Mouse (Mus musculus) forebrain, embryonic 15.5 days (tissue): ENCODE results near the gene Hist1h2ad. TPM values are rescaled to one million over a fixed set of nuclear protein-coding genes. Genes with fewer than 3 reads are reported as not detected.
"Not testable (repeated sequence)": the region's sequence is repeated elsewhere in the genome, so short reads cannot be mapped to it uniquely, and the experiment has no call there.

Experiments
- ATAC-seq: fragments of 200-750 bp; cut with Nextera tagmentation; replicated peaks from 2 replicates; pipeline ENCODE4 v1.8.0; 2017; ENCODE audit warnings: mild to moderate bottlenecking, moderate TSS enrichment, moderate library complexity
- H3K27ac ChIP-seq: fragments of 300-500 bp; sonication (generic); replicated peaks from 2 replicates; pipeline ENCODE4 v1.5.1; 2015; ENCODE audit warnings: mild to moderate bottlenecking, inconsistent platforms
- H3K27me3 ChIP-seq: fragments of 300-500 bp; sonication (generic); 2 replicates; pipeline ENCODE4 v1.6.1; 2015; ENCODE audit warnings: inconsistent platforms
- H3K36me3 ChIP-seq: fragments of 300-500 bp; sonication (generic); 2 replicates; pipeline ENCODE4 v1.6.1; 2015; ENCODE audit warnings: mild to moderate bottlenecking, inconsistent platforms
- H3K4me1 ChIP-seq: fragments of 300-500 bp; sonication (generic); 2 replicates; pipeline ENCODE4 v1.6.1; 2015; ENCODE audit warnings: inconsistent platforms
- H3K4me2 ChIP-seq: fragments of 300-500 bp; sonication (generic); replicated peaks from 2 replicates; pipeline ENCODE4 v1.6.1; 2015; ENCODE audit warnings: mild to moderate bottlenecking, inconsistent platforms
- H3K4me3 ChIP-seq: fragments of 300-500 bp; sonication (generic); 2 replicates; pipeline ENCODE4 v1.5.1; 2015; ENCODE audit warnings: mild to moderate bottlenecking, inconsistent platforms
- H3K9ac ChIP-seq: fragments of 300-500 bp; sonication (generic); replicated peaks from 2 replicates; pipeline ENCODE4 v1.6.1; 2015; ENCODE audit warnings: mild to moderate bottlenecking, inconsistent platforms
- H3K9me3 ChIP-seq: fragments of 300-500 bp; sonication (generic); 2 replicates; pipeline ENCODE4 v1.6.1; 2016; ENCODE audit warnings: inconsistent platforms
- WGBS: fragments of 180-500 bp; shearing (Covaris S2); methylation state at CpG from one replicate; pipeline ENCODE4 v1.1.7; 2015; ENCODE audit warnings: mixed read lengths; 5-methylcytosine and 5-hydroxymethylcytosine counted together
- polyA plus RNA-seq: library from polyadenylated mRNA; unstranded; fragments of >200 nt; fragmentation: Nextera tagmentation; extraction: Ambion mirVana; gene quantifications from 2 replicates; pipeline ENCODE4 v1.2.1, GENCODE M21; 2015

Gene Hist1h2ad
- polyA plus RNA-seq, 1 experiment from 2014 or later = 2.0 TPM

DNA sequence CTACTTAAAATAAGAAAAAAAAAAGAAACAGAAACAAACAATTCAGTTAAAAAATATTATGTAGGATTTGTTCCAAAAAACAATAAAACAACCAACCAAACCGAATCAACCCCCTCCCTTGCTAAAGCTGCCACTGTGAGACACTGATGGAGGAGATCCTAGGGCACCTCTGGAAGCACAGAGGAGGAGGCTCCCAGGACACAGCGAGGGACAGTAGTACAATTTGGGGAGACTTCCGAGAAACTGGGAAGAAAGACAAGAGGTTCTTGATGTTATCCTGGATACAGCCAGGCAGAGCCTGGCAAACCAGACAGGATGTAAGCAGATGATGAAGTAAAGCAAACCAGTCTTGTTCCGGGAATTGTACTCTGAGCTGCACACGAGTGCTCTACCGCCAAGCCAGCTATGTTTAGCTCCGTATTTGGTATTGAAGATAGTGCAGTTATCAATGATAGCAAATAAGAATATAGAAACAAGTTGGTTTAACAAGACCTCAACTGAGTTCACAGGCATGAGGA, 29.1 kb downstream of the Hist1h2ad start:
- Histone ChIP-seq H3K9ac (no peak overlapping the region), H3K27ac (no peak overlapping the region), H3K27me3 (no peaks in the 10 kb centered on the region), H3K9me3 (no peaks in the 10 kb centered on the region), H3K4me2 (no peak overlapping the region), H3K4me3 (no peak overlapping the region), H3K4me1 (no peaks in the 10 kb centered on the region), H3K36me3 (no peaks in the 10 kb centered on the region)
- no peak for ATAC-seq
- 91% methylated on average over 7 of the region's 7 CpGs for WGBS

GRCm38 (mm10) chr13:23604452-23604851, 30.3 kb downstream of the Hist1h2ad start:
- no peak overlapping the region for H3K27ac ChIP-seq
- WGBS = 92% methylated on average over 3 of the region's 3 CpGs
- no peak overlapping the region for H3K4me2 ChIP-seq
- no peak for ATAC-seq
- no peak overlapping the region for H3K9ac ChIP-seq
- H3K27me3 ChIP-seq = no peaks in the 10 kb centered on the region
- no peaks in the 10 kb centered on the region for H3K36me3 ChIP-seq
- H3K4me1 ChIP-seq = no peaks in the 10 kb centered on the region
- H3K4me3 ChIP-seq = no peak overlapping the region
- no peaks in the 10 kb centered on the region for H3K9me3 ChIP-seq

GRCm38 (mm10) chr13:23605052-23605451, 30.9 kb downstream of the Hist1h2ad start:
- Histone ChIP-seq H3K27me3 (no peaks in the 10 kb centered on the region), H3K4me2 (no peak overlapping the region), H3K36me3 (no peaks in the 10 kb centered on the region), H3K4me3 (no peak overlapping the region), H3K9ac (no peak overlapping the region), H3K27ac (no peak overlapping the region), H3K4me1 (no peaks in the 10 kb centered on the region), H3K9me3 (no peaks in the 10 kb centered on the region)
- no peak for ATAC-seq
- whole genome bisulfite sequencing = 89% methylated on average over 3 of the region's 3 CpGs

DNA sequence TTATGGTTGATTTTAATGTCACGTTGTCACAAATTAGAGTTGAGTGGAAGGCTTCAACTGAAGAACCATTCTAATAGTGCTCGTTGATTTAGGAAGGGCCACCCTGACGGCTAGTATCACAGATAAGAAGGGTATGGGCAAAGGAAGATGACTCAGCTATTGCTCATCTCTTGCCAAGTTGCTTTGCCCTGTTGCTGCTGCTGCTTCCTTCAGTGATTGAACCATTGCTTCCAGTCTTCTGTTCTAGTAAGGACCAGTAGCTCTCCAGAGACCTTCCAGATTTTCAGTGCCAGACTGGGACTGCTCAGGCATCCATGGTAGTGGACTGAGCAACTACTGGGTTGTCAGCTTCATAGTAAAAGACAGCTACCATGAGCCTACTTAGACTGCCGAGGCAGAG, 35.0 kb downstream of the Hist1h2ad start:
- no peak overlapping the region for H3K27ac ChIP-seq
- H3K9ac ChIP-seq = no peak overlapping the region
- no peak for ATAC-seq
- H3K27me3 ChIP-seq = no peaks in the 10 kb centered on the region
- no peaks in the 10 kb centered on the region for H3K9me3 ChIP-seq
- WGBS = 91% methylated on average over 4 of the region's 4 CpGs
- H3K36me3 ChIP-seq = no peaks in the 10 kb centered on the region
- H3K4me1 ChIP-seq = no peaks in the 10 kb centered on the region
- no peak overlapping the region for H3K4me2 ChIP-seq
- H3K4me3 ChIP-seq = no peak overlapping the region

GRCm38 (mm10) chr13:23609844-23610243, 35.7 kb downstream of the Hist1h2ad start:
- no peaks in the 10 kb centered on the region for H3K9me3 ChIP-seq
- no peaks in the 10 kb centered on the region for H3K4me1 ChIP-seq
- H3K36me3 ChIP-seq = no peaks in the 10 kb centered on the region
- H3K4me3 ChIP-seq = no peak overlapping the region
- no peaks in the 10 kb centered on the region for H3K27me3 ChIP-seq
- ATAC-seq = no peak
- H3K9ac ChIP-seq = no peak overlapping the region
- H3K4me2 ChIP-seq = no peak overlapping the region
- no peak overlapping the region for H3K27ac ChIP-seq

DNA sequence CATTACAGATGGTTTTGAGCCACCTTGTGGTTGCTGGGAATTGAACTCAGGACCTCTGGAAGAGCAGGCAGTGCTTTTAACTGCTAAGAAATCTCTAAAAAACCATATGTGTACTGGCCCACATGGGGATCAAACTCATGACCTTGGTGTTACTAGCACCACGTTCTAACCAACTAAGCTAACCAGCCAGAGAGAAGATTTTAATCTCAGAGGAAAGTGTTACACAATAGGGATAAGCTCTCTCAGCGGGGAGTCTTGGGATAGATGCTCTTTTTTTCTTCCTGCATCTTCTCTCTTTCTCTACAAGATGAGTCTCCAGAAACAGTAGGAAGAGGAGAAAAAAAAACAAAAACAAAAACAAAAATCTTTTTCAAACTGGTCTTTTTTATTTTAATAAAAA, 36.2 kb downstream of the Hist1h2ad start:
- Histone ChIP-seq H3K9me3 (no peaks in the 10 kb centered on the region), H3K36me3 (no peaks in the 10 kb centered on the region), H3K4me1 (no peaks in the 10 kb centered on the region), H3K27me3 (no peaks in the 10 kb centered on the region), H3K27ac (no peak overlapping the region), H3K4me2 (no peak overlapping the region), H3K9ac (no peak overlapping the region), H3K4me3 (no peak overlapping the region)
- 82% methylated on average over 2 of the region's 2 CpGs for WGBS
- ATAC-seq = no peak

DNA sequence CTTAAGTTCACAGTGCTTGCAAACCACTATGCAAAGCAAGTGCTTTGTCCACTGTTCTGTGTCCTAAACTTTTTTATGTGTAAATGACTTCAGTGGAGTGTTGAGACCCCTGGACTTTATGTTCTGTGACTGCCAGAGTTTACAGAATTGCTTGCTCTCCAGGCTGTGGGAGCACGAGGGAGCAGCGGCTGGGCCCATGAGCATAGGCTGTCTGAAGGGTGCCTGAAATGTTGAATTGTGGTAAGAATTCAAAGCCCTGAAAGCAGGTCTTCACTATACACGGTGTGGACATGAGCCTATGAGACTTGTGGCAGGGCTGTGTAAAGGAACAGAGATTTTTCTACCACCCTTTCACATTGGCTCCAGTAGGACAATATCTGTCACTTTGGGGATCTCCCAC, 37.5 kb downstream of the Hist1h2ad start:
- WGBS = 89% methylated on average over 3 of the region's 3 CpGs
- no peak overlapping the region for H3K4me3 ChIP-seq

DNA sequence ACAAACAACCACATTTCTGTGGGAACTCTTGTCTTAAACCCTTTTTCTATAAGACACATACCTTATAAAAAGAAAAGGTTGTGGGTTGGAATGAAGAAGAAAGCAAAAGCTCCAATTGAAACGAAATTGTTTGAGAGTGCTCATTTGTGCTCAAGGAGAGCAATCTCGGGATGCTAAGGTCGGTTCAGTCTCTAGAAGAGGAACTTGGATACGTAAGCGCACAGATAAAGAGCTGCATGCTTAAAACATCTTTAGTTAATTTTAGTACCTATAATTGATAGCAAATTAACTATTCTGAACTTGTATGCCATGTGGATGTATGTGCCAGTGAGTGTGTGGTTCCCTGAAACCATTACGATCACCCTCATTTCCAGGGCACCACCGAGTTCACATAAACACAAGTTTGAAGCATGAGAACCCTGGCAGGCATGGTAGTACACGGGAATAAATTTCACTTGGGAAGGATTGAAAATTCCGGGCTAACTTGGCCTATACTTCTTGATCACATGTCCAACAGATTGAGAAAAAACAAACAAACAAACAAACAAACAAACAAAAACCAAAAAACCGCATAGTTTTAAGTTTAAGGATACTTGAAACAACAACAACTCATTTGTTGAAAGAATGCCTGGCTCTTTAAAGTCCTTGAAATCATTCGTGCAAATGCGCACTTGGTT, 46.0 kb downstream of the Hist1h2ad start:
- Histone ChIP-seq H3K27me3 (no peaks in the 10 kb centered on the region), H3K36me3 (no peaks in the 10 kb centered on the region), H3K9me3 (no peaks in the 10 kb centered on the region), H3K27ac (peak overlapping the region; percentile 94), H3K4me3 (peak overlapping the region; percentile 69), H3K4me1 (peaks cover 25% of the 10 kb centered on the region), H3K4me2 (peak overlapping the region; percentile 96), H3K9ac (peak overlapping the region; percentile 51)
- WGBS = 42% methylated on average over 12 of the region's 12 CpGs
- no peak for ATAC-seq

More for the DNA sequence above, 37.5 kb downstream of the Hist1h2ad start:
- Histone ChIP-seq H3K4me1 (no peaks in the 10 kb centered on the region), H3K9ac (no peak overlapping the region), H3K36me3 (no peaks in the 10 kb centered on the region), H3K27ac (no peak overlapping the region), H3K4me2 (no peak overlapping the region), H3K27me3 (no peaks in the 10 kb centered on the region), H3K9me3 (no peaks in the 10 kb centered on the region)
- no peak for ATAC-seq

DNA sequence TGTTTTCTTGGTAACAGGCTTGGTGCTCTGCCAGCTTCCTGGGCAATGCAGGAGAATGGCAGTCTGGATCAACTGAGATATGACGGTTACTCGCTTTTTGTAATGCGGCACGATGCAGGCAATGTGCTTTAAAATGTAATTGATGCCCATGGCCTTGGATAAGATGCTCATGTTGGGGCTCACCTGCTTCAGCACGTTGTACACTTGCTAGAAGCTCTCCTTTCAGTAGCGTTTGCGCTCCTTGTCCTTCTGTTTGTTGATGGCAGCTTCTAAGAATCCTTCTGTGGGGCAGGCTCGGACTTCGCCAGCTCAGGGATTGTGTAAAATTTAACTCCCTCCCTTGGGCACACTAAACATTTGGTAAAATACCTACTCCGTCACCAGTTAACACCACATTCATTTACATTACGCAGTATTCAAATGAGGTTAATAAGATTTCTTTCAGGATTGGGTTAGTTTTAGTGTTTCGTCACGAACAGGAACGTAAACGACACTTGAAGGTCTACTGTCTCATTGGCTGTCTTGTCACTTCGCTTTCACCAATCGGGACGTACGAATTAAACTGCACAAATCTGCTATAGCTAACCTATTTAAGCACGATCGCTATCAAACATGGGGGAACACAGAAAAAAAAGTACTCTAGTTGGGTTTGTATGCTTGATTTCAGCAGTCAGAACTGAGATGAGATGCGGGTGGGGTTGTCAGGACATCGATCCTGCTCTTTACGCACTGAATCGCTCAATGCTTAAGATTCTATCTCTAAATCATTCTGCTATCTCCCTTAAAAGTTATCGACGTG, 46.8 kb downstream of the Hist1h2ad start, which contains the start of gene Hist1h2be:
Gene Hist1h2be, minus strand, starts transcription at position 392 of the 799 bp plus-strand sequence.
- peak within 1 kb of the TSS; percentile 96 for H3K4me2 ChIP-seq
- peak within 1 kb of the TSS; percentile 69 for H3K4me3 ChIP-seq
- no peaks in the 10 kb centered on the region for H3K27me3 ChIP-seq
- peak within 1 kb of the TSS; percentile 85 for H3K9ac ChIP-seq
- H3K9me3 ChIP-seq = no peaks in the 10 kb centered on the region
- peak; percentile 91 for ATAC-seq
- under 1% methylated on average over 27 of the region's 27 CpGs for WGBS
- H3K4me1 ChIP-seq = peaks cover 25% of the 10 kb centered on the region
- no peaks in the 10 kb centered on the region for H3K36me3 ChIP-seq
- H3K27ac ChIP-seq = peak within 1 kb of the TSS; percentile 94

DNA sequence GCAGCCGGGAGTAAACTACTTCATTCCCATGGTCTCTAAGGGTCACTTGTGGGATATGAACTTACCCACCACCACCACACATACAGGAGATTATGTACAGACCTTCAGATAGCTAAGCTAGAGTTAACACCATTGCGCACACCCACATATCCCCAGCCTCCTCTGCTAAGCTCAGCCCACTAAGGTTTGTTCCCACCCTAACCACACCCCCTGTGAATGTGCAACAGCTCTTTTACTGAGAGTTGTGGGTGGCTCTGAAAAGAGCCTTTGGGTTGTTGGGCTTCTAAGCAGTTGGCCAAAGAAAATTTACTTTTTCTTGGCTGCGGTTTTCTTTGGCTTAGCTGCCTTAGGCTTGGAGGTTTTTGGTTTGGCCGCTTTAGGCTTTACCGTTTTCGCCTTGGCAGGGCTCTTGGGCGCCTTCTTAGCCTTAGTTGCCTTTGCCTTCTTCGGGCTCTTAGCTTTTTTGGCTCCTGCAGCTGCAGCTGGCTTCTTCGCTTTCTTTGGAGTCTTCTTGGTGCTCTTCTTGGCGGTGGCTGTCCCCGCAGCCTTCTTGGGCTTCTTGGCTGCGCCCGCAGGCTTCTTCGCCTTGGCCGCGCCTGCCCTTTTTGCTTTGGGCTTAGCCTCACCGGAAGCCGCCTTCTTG, 47.5 kb downstream of the Hist1h2ad start:
- Histone ChIP-seq H3K27ac (peak overlapping the region; percentile 94), H3K4me3 (peak overlapping the region; percentile 69), H3K9ac (peak overlapping the region; percentile 85), H3K9me3 (no peaks in the 10 kb centered on the region), H3K36me3 (no peaks in the 10 kb centered on the region), H3K4me1 (peaks cover 25% of the 10 kb centered on the region), H3K27me3 (no peaks in the 10 kb centered on the region), H3K4me2 (peak overlapping the region; percentile 96)
- peak; percentile 91 for ATAC-seq
- under 1% methylated on average over 18 of the region's 18 CpGs for WGBS

- H3K27me3 ChIP-seq, H3K9me3 ChIP-seq: not testable (repeated sequence)
- WGBS = under 1% methylated on average over 53 of the region's 53 CpGs
These were observed 48.0 kb downstream of the Hist1h2ad start, which contains the start of gene Hist1h1e for GRCm38 (mm10) chr13:23622175-23622671. TSS of gene Hist1h1e (minus strand) at chr13:23622558.

More at GRCm38 (mm10) chr13:23622175-23622671, 48.0 kb downstream of the Hist1h2ad start, which contains the start of gene Hist1h1e:
- H3K36me3 ChIP-seq = not testable (repeated sequence)
- Histone ChIP-seq H3K4me1 (peaks cover 25% of the 10 kb centered on the region), H3K4me2 (peak within 1 kb of the TSS; percentile 96), H3K27ac (peak within 1 kb of the TSS; percentile 94), H3K4me3 (peak within 1 kb of the TSS; percentile 69), H3K9ac (peak within 1 kb of the TSS; percentile 85)
- peak; percentile 91 for ATAC-seq
